In genomic region chr13:75467225-75467624, GRCm38 (mm10) we compare ENCODE assay signal across 27 mouse cellular contexts.
"Had no signal": no experiment of that assay in that cellular context is flagged by ENCODE, and none has a peak within 500 bp of the region (broad histone marks: within the 10 kb centered on the region; RNA-seq: fewer than 3 reads in every experiment).

No protein-coding gene starts in this region.

- H3K4me2 ChIP-seq: embryonic facial prominence, embryonic 12.5 days; embryonic facial prominence, embryonic 13.5 days; embryonic facial prominence, embryonic 15.5 days; forebrain, embryonic 12.5 days; forebrain, embryonic 13.5 days; forebrain, embryonic 15.5 days had no signal

- H3K4me1 ChIP-seq: embryonic facial prominence, embryonic 10.5 days; embryonic facial prominence, embryonic 12.5 days; embryonic facial prominence, embryonic 13.5 days; embryonic facial prominence, embryonic 15.5 days; forebrain, embryonic 10.5 days; forebrain, embryonic 12.5 days; forebrain, embryonic 13.5 days; forebrain, embryonic 15.5 days had no signal

- DNase-seq: cerebellum, adult 9-10 months; cerebellum, adult 9-11 months; cerebellum, postnatal 10 days; cerebellum, postnatal 14 days; cerebellum, postnatal 25 days; cerebellum, postnatal 36 days; embryo, embryonic 11 days; forebrain, postnatal 0 days; gastrocnemius, adult 2 months; gastrocnemius, postnatal 10 days; gastrocnemius, postnatal 14 days; gastrocnemius, postnatal 25 days; gastrocnemius, postnatal 36 days; heart, adult 11 months; heart, adult 18-20 months; heart, adult 2 months had no signal

- H3K36me3 ChIP-seq: embryonic facial prominence, embryonic 10.5 days; embryonic facial prominence, embryonic 12.5 days; embryonic facial prominence, embryonic 13.5 days; embryonic facial prominence, embryonic 15.5 days; forebrain, embryonic 10.5 days; forebrain, embryonic 12.5 days; forebrain, embryonic 15.5 days had no signal

- H3K27me3 ChIP-seq: embryonic facial prominence, embryonic 12.5 days; embryonic facial prominence, embryonic 13.5 days; embryonic facial prominence, embryonic 15.5 days; forebrain, embryonic 12.5 days; forebrain, embryonic 13.5 days; forebrain, embryonic 15.5 days had no signal

- H3K9me3 ChIP-seq: embryonic facial prominence, embryonic 10.5 days; embryonic facial prominence, embryonic 12.5 days; embryonic facial prominence, embryonic 13.5 days; embryonic facial prominence, embryonic 15.5 days; forebrain, embryonic 10.5 days; forebrain, embryonic 12.5 days; forebrain, embryonic 13.5 days; forebrain, embryonic 15.5 days had no signal

- H3K27ac ChIP-seq: embryonic facial prominence, embryonic 10.5 days; embryonic facial prominence, embryonic 12.5 days; embryonic facial prominence, embryonic 13.5 days; embryonic facial prominence, embryonic 15.5 days; forebrain, embryonic 10.5 days; forebrain, embryonic 12.5 days; forebrain, embryonic 13.5 days; forebrain, embryonic 15.5 days; gastrocnemius, adult 2 months; heart, adult 2 months had no signal

- H3K4me3 ChIP-seq: embryonic facial prominence, embryonic 10.5 days; embryonic facial prominence, embryonic 12.5 days; embryonic facial prominence, embryonic 13.5 days; embryonic facial prominence, embryonic 15.5 days; erythroblast, embryonic 14.5 days; forebrain, embryonic 10.5 days; forebrain, embryonic 12.5 days; forebrain, embryonic 13.5 days; forebrain, embryonic 15.5 days; gastrocnemius, adult 2 months; heart, adult 2 months had no signal

- ATAC-seq: forebrain, embryonic 13.5 days; forebrain, embryonic 14.5 days; forebrain, embryonic 15.5 days; forebrain, embryonic 16.5 days; forebrain, postnatal 0 days had no signal

- H3K9ac ChIP-seq: embryonic facial prominence, embryonic 12.5 days; embryonic facial prominence, embryonic 13.5 days; embryonic facial prominence, embryonic 15.5 days; forebrain, embryonic 12.5 days; forebrain, embryonic 13.5 days; forebrain, embryonic 15.5 days; forebrain, postnatal 0 days had no signal
